Mouse (Mus musculus): ENCODE data around the gene Gtpbp3. TPM values are rescaled to one million over a fixed set of nuclear protein-coding genes. Genes with fewer than 3 reads are reported as not detected.

The Gtpbp3 gene
- total and polyA plus RNA-seq, 3 experiments = 49.4 to 50.1 TPM; not detected in 1

DNA sequence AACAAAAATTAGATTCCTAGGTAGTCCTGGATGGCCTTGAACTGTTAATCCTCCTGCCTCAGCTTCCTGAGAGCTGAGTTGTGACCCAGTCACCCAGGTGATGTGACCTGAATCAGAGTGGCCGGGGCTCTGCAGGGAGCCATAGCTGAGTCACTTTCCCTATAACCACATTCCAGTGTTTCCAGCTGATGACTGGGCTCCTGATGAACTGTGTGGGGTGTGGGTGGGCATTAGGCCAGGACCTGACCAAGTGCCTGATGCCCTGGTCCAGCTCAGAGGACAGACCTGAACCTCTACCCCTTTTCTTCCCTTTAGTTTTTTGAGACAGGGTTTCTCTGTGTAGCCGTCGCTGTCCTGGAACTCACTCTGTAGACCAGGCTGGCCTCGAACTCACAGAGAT, 17.4 kb downstream of the Gtpbp3 start:
- TF ChIP-seq MAX (IDR thresholded peaks at IDR 0.05; ENCODE audit: low read length) (no peak), USF1 (IDR thresholded peaks at IDR 0.05; ENCODE audit: low read depth, low read length) (no peak), TCF12 (IDR thresholded peaks at IDR 0.05; ENCODE audit: low read depth, low read length) (no peak), NRF1 (IDR thresholded peaks at IDR 0.05; ENCODE audit: insufficient read depth, low read depth, low read length, poor library complexity, severe bottlenecking) (no peak), KAT2A (conservative IDR thresholded peaks at IDR 0.05; ENCODE audit: low read depth, low read length) (no peak), CHD2 (IDR thresholded peaks at IDR 0.05; ENCODE audit: low read length) (no peak)
- Histone ChIP-seq H3K36me3 (ENCODE audit: control insufficient read depth in 1 of 2, insufficient read depth in 2 of 2, low read length in 2 of 2) (no peaks in the 10 kb centered on the region), H3K9me3 (replicated peaks; ENCODE audit: insufficient read depth, low read length) (no peaks in the 10 kb centered on the region), H3K4me3 (ENCODE audit: control insufficient read depth in 1 of 2, insufficient read depth in 1 of 2, low read depth in 2 of 2, low read length in 2 of 2) (no peak overlapping the region), H3K27me3 (ENCODE audit: control insufficient read depth in 1 of 2, insufficient read depth in 2 of 2, low read length in 2 of 2) (no peaks in the 10 kb centered on the region), H3K4me1 (ENCODE audit: control insufficient read depth in 1 of 2, insufficient read depth in 2 of 2, low read length in 2 of 2) (no peaks in the 10 kb centered on the region), H3K79me2 (ENCODE audit: control insufficient read depth, insufficient read depth, low read length, poor library complexity) (no peaks in the 10 kb centered on the region), H3K27ac (ENCODE audit: control insufficient read depth, low read depth, low read length) (no peak overlapping the region), H3K9ac (ENCODE audit: control insufficient read depth, low read depth, low read length, poor library complexity, severe bottlenecking) (no peak overlapping the region)
- DNase-seq (ENCODE audit: low read depth, low spot score) = no peak

DNA sequence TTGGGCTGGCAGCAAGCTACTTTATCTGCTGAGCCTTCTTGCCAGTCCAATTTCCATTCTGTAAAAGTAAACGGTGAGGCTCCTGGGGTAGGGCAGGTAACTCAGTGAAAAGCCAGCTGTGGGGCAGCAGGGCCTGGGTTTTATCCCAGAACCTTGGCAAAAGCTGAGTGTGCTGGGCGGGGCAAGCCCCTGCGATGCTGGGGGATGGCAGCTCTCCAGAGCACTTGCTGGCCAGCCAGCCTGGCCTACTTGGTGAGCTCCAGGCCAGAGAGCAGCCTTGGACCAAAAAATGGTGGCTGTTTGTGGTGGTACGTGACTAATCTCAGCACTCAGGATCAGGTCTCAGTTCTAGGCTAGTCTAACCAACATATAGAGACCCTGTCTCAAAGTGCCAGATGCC, 18.1 kb downstream of the Gtpbp3 start:
- no peaks in the 10 kb centered on the region for H3K9me3 ChIP-seq (replicated peaks; ENCODE audit: insufficient read depth, low read length)
- no peak for TF ChIP-seq SIN3A (IDR thresholded peaks at IDR 0.05; ENCODE audit: low read length)
- no peak for TF ChIP-seq ELF1 (IDR thresholded peaks at IDR 0.05; ENCODE audit: low read depth, low read length)
- TF ChIP-seq UBTF (IDR thresholded peaks at IDR 0.05; ENCODE audit: borderline replicate concordance, insufficient read depth, low read depth, low read length) = no peak
- no peak for TF ChIP-seq MYC (IDR thresholded peaks at IDR 0.05; ENCODE audit: low read depth, low read length)
- no peak for TF ChIP-seq POLR2AphosphoS5 (IDR thresholded peaks at IDR 0.05; ENCODE audit: borderline replicate concordance, low read depth, low read length)
- no peak for TF ChIP-seq E2F4 (IDR thresholded peaks at IDR 0.05; ENCODE audit: borderline replicate concordance, low read depth, low read length)
- no peaks in the 10 kb centered on the region for H3K27me3 ChIP-seq (ENCODE audit: control insufficient read depth in 1 of 2, insufficient read depth in 2 of 2, low read length in 2 of 2)
- H3K9ac ChIP-seq (ENCODE audit: control insufficient read depth, low read depth, low read length, poor library complexity, severe bottlenecking) = no peak overlapping the region
- no peak overlapping the region for H3K4me3 ChIP-seq (ENCODE audit: control insufficient read depth in 1 of 2, insufficient read depth in 1 of 2, low read depth in 2 of 2, low read length in 2 of 2)
- no peak overlapping the region for H3K27ac ChIP-seq (ENCODE audit: control insufficient read depth, low read depth, low read length)
- H3K79me2 ChIP-seq (ENCODE audit: control insufficient read depth, insufficient read depth, low read length, poor library complexity) = peaks cover under 1% of the 10 kb centered on the region; the same call in 1 of the 2 replicates
- DNase-seq (ENCODE audit: low read depth, low spot score) = no peak
- H3K4me1 ChIP-seq (ENCODE audit: control insufficient read depth in 1 of 2, insufficient read depth in 2 of 2, low read length in 2 of 2) = peaks cover 0 to 3% of the 10 kb centered on the region in 2 experiments; a peak in 2 of 4 replicates
- no peaks in the 10 kb centered on the region for H3K36me3 ChIP-seq (ENCODE audit: control insufficient read depth in 1 of 2, insufficient read depth in 2 of 2, low read length in 2 of 2)

DNA sequence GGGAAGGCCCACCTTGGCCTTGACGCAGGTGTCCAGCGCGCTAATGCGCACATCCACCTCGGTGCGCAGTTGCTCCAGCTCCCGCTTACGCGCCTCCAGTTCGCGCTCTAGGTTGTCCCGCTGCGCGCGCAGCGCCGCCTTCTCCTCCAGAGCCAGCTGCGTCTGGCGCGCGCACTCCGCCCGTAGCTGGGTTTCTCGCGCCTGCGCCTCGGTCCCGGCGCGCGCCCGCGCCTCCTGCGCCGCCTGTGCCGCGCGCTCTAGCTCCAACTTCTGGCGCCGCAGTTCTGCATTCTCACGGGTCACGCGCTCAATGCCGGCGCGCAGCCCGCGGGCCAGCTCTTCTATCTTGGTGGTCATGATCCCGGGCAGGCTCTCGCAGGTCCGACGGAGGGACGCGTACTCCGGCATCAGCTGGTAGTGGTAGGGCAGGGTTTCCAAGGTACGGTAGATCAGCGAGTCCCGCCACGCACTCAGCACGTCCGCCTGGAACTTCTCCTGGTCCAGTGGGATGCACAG, 19.7 kb downstream of the Gtpbp3 start:
- TF ChIP-seq NELFE (IDR thresholded peaks at IDR 0.05; ENCODE audit: low read depth, low read length) (no peak), TAL1 (IDR thresholded peaks at IDR 0.05; ENCODE audit: low read length) (no peak), POLR2AphosphoS5 (IDR thresholded peaks at IDR 0.05; ENCODE audit: borderline replicate concordance, low read depth, low read length) (no peak), HCFC1 (IDR thresholded peaks at IDR 0.05; ENCODE audit: low read depth, low read length) (no peak), USF1 (IDR thresholded peaks at IDR 0.05; ENCODE audit: low read depth, low read length) (no peak), UBTF (IDR thresholded peaks at IDR 0.05; ENCODE audit: borderline replicate concordance, insufficient read depth, low read depth, low read length) (no peak), MXI1 (IDR thresholded peaks at IDR 0.05; ENCODE audit: low read depth, low read length) (no peak), GABPA (IDR thresholded peaks at IDR 0.05; ENCODE audit: low read depth, low read length) (no peak), BHLHE40 (IDR thresholded peaks at IDR 0.05; ENCODE audit: borderline replicate concordance, low read depth, low read length) (no peak), MYC (IDR thresholded peaks at IDR 0.05; ENCODE audit: low read depth, low read length) (no peak)
- no peak overlapping the region for H3K4me3 ChIP-seq (ENCODE audit: control insufficient read depth in 1 of 2, insufficient read depth in 1 of 2, low read depth in 2 of 2, low read length in 2 of 2)

More for the DNA sequence above, 19.7 kb downstream of the Gtpbp3 start:
- Histone ChIP-seq H3K4me1 (ENCODE audit: control insufficient read depth in 1 of 2, insufficient read depth in 2 of 2, low read length in 2 of 2) (peaks cover 2 to 15% of the 10 kb centered on the region in 2 experiments; a peak in 3 of 4 replicates), H3K36me3 (ENCODE audit: control insufficient read depth in 1 of 2, insufficient read depth in 2 of 2, low read length in 2 of 2) (peaks cover 0 to 2% of the 10 kb centered on the region in 2 experiments; a peak in 1 of 4 replicates), H3K27me3 (ENCODE audit: control insufficient read depth in 1 of 2, insufficient read depth in 2 of 2, low read length in 2 of 2) (no peaks in the 10 kb centered on the region), H3K9me3 (replicated peaks; ENCODE audit: insufficient read depth, low read length) (no peaks in the 10 kb centered on the region), H3K79me2 (ENCODE audit: control insufficient read depth, insufficient read depth, low read length, poor library complexity) (peaks cover 3% of the 10 kb centered on the region), H3K27ac (ENCODE audit: control insufficient read depth, low read depth, low read length) (no peak overlapping the region), H3K9ac (ENCODE audit: control insufficient read depth, low read depth, low read length, poor library complexity, severe bottlenecking) (no peak overlapping the region)
- DNase-seq (ENCODE audit: low read depth, low spot score) = no peak

Measured in MEL (cell line).